Mouse (Mus musculus): ENCODE results near the gene Vmn1r36. TPM values are rescaled to one million over a fixed set of nuclear protein-coding genes. Genes with fewer than 3 reads are reported as not detected.
"Not testable (repeated sequence)": the region's sequence is repeated elsewhere in the genome, so short reads cannot be mapped to it uniquely, and the experiment has no call there.

The Vmn1r36 gene
- polyA plus RNA-seq (2014; fragmentation: Nextera tagmentation; extraction: Ambion mirVana) = not detected in 2 replicates

GRCm38 (mm10) chr6:66719068-66719467, at the start of gene Vmn1r36:
Vmn1r36 (minus strand) TSS chr6:66719168.
- not testable (repeated sequence) for DNase-seq; H3K4me3 ChIP-seq (ENCODE audit: low read depth, low read length); H3K9me3 ChIP-seq (ENCODE audit: low read depth, low read length); H3K27me3 ChIP-seq (ENCODE audit: insufficient read depth, low read length); H3K9ac ChIP-seq; H3K4me1 ChIP-seq (ENCODE audit: insufficient read depth); H3K36me3 ChIP-seq (ENCODE audit: insufficient read depth); H3K4me2 ChIP-seq; H3K27ac ChIP-seq (ENCODE audit: low read depth); ATAC-seq (ENCODE audit: insufficient read depth)
- 61% methylated on average over 2 of the region's 2 CpGs for WGBS

GRCm38 (mm10) chr6:66729082-66729481, 10.1 kb upstream of the Vmn1r36 start, which contains the start of gene Vmn1r37:
Vmn1r37 (plus strand) TSS chr6:66729382.
- not testable (repeated sequence) for H3K4me3 ChIP-seq (ENCODE audit: low read depth, low read length); H3K27me3 ChIP-seq (ENCODE audit: insufficient read depth, low read length); H3K36me3 ChIP-seq (ENCODE audit: insufficient read depth); ATAC-seq (ENCODE audit: insufficient read depth); H3K4me2 ChIP-seq; H3K4me1 ChIP-seq (ENCODE audit: insufficient read depth); H3K9ac ChIP-seq; H3K9me3 ChIP-seq (ENCODE audit: low read depth, low read length); H3K27ac ChIP-seq (ENCODE audit: low read depth); DNase-seq

GRCm38 (mm10) chr6:66713854-66714253, 5.1 kb downstream of the Vmn1r36 start:
- 71% methylated on average over 3 of the region's 3 CpGs for WGBS
- Histone ChIP-seq H3K27me3 (ENCODE audit: insufficient read depth, low read length) (no peaks in the 10 kb centered on the region), H3K9me3 (ENCODE audit: low read depth, low read length) (no peaks in the 10 kb centered on the region), H3K4me2 (no peak overlapping the region), H3K4me3 (ENCODE audit: low read depth, low read length) (no peak overlapping the region), H3K9ac (no peak overlapping the region), H3K4me1 (ENCODE audit: insufficient read depth) (no peaks in the 10 kb centered on the region), H3K36me3 (ENCODE audit: insufficient read depth) (no peaks in the 10 kb centered on the region), H3K27ac (ENCODE audit: low read depth) (no peak overlapping the region)
- TF ChIP-seq CTCF (IDR thresholded peaks at IDR 0.05; ENCODE audit: low read depth) = no peak
- ATAC-seq (ENCODE audit: insufficient read depth) (no peak), DNase-seq (no peak)

- Histone ChIP-seq H3K4me2 (no peak overlapping the region), H3K9me3 (ENCODE audit: low read depth, low read length) (no peaks in the 10 kb centered on the region), H3K27ac (ENCODE audit: low read depth) (no peak overlapping the region), H3K4me3 (ENCODE audit: low read depth, low read length) (no peak overlapping the region), H3K9ac (no peak overlapping the region), H3K4me1 (ENCODE audit: insufficient read depth) (no peaks in the 10 kb centered on the region), H3K36me3 (ENCODE audit: insufficient read depth) (no peaks in the 10 kb centered on the region), H3K27me3 (ENCODE audit: insufficient read depth, low read length) (no peaks in the 10 kb centered on the region)
- ATAC-seq (ENCODE audit: insufficient read depth) (no peak), DNase-seq (no peak)
- no peak for TF ChIP-seq CTCF (IDR thresholded peaks at IDR 0.05; ENCODE audit: low read depth)
These were observed 10.1 kb downstream of the Vmn1r36 start for GRCm38 (mm10) chr6:66708901-66709300.

- TF ChIP-seq CTCF (IDR thresholded peaks at IDR 0.05; ENCODE audit: low read depth) = no peak
- DNase-seq (no peak), ATAC-seq (ENCODE audit: insufficient read depth) (no peak)
- Histone ChIP-seq H3K27me3 (ENCODE audit: insufficient read depth, low read length) (no peaks in the 10 kb centered on the region), H3K9me3 (ENCODE audit: low read depth, low read length) (no peaks in the 10 kb centered on the region), H3K9ac (no peak within 1 kb of the TSS), H3K36me3 (ENCODE audit: insufficient read depth) (no peaks in the 10 kb centered on the region), H3K4me2 (no peak within 1 kb of the TSS), H3K4me3 (ENCODE audit: low read depth, low read length) (no peak within 1 kb of the TSS), H3K4me1 (ENCODE audit: insufficient read depth) (no peaks in the 10 kb centered on the region), H3K27ac (ENCODE audit: low read depth) (no peak within 1 kb of the TSS)
- WGBS = 68% methylated on average over 3 of the region's 3 CpGs
These were observed 33.2 kb downstream of the Vmn1r36 start, which contains the start of gene Vmn1r35 for GRCm38 (mm10) chr6:66685806-66686205. Vmn1r35 (minus strand) TSS chr6:66685906.

Other genes with a start within 250 kb of the Vmn1r36 start
- gene Mad2l1, start 183.8 kb downstream of the Vmn1r36 start, polyA plus RNA-seq (2014; fragmentation: Nextera tagmentation; extraction: Ambion mirVana) = 155 and 159 TPM in 2 replicates
- 0.07 and 0.11 TPM in 2 replicates for gene Vmn1r32, start 159.1 kb downstream of the Vmn1r36 start, polyA plus RNA-seq (2014; fragmentation: Nextera tagmentation; extraction: Ambion mirVana)
- gene Vmn1r33, start 100.9 kb downstream of the Vmn1r36 start, polyA plus RNA-seq (2014; fragmentation: Nextera tagmentation; extraction: Ambion mirVana) = not detected in 2 replicates
- not detected in 2 replicates for gene Vmn1r34, start 75.3 kb downstream of the Vmn1r36 start, polyA plus RNA-seq (2014; fragmentation: Nextera tagmentation; extraction: Ambion mirVana)
- not detected in 2 replicates for gene Vmn1r35, start 33.3 kb downstream of the Vmn1r36 start, polyA plus RNA-seq (2014; fragmentation: Nextera tagmentation; extraction: Ambion mirVana)
- gene Vmn1r37, start 10.2 kb upstream of the Vmn1r36 start, polyA plus RNA-seq (2014; fragmentation: Nextera tagmentation; extraction: Ambion mirVana) = not detected in 2 replicates
- gene Vmn1r38, start 63.5 kb upstream of the Vmn1r36 start, polyA plus RNA-seq (2014; fragmentation: Nextera tagmentation; extraction: Ambion mirVana) = not detected in 2 replicates
- gene Vmn1r39, start 91.4 kb upstream of the Vmn1r36 start, polyA plus RNA-seq (2014; fragmentation: Nextera tagmentation; extraction: Ambion mirVana) = not detected in 2 replicates
- gene Gng12, start 177.2 kb upstream of the Vmn1r36 start, polyA plus RNA-seq (2014; fragmentation: Nextera tagmentation; extraction: Ambion mirVana) = 119 and 131 TPM in 2 replicates

Data from lung, embryonic 14.5 days (tissue).